Mouse (Mus musculus) common myeloid progenitor, adult 5-6 weeks (primary cell): ENCODE measurements around the gene Wipf2. TPM values are rescaled to one million over a fixed set of nuclear protein-coding genes. Genes with fewer than 3 reads are reported as not detected.
"Not testable (repeated sequence)": the region's sequence is repeated elsewhere in the genome, so short reads cannot be mapped to it uniquely, and the experiment has no call there.

Source experiments
- ATAC-seq: replicated peaks from 2 replicates; pipeline ENCODE4 v1.8.0; 2016; ENCODE audit warnings: low read depth, mild to moderate bottlenecking, moderate TSS enrichment, inconsistent platforms; ENCODE audit not compliant: poor library complexity, severe bottlenecking
- total RNA-seq: library from RNA; stranded (forward); fragments of 200-1000, 187-1606 nt; gene quantifications from 2 replicates; pipeline ENCODE4 v1.2.3, GENCODE M21; 2017

Gene Wipf2
- total RNA-seq, 1 experiment from 2014 or later, result 6.4 TPM

DNA sequence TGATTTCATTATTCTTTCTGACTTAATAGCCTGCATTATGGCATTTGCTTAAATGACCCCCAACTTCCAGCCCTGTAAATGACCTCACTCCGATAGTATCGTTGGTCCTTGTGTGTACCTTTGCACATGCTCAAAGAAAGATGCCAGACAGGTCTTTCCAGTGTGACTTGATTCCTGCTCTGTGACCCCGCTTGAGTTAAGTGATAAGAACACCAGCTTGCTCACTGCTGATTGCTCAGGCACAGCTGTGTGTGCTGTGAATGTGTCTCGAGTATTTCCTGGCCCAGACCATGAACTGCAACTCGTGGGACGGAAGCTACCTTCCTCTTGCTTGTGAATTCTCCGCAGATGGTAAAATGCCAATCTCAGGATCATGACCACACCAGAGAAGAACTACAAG, 41.6 kb downstream of the Wipf2 start:
- no peak for ATAC-seq

DNA sequence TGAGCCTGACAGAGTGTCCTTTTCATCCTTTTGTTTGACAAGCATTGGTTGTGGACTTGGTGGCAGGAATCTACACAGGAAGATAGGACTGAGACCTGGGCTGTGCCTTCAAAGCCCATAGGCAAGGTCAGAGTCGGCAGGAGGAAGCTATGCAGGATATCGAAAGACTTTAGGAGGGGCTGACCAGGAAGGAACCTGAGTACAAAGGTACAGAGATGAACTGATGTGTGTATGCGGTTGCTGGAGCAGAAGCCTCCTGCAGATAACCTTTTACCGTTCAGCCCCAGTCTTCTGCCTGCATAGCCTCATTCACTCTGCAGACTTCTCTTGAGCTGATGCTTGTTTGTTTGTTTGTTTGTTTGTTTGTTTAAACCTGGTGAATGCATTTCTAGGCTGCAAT, 42.1 kb downstream of the Wipf2 start:
- ATAC-seq, result no peak

DNA sequence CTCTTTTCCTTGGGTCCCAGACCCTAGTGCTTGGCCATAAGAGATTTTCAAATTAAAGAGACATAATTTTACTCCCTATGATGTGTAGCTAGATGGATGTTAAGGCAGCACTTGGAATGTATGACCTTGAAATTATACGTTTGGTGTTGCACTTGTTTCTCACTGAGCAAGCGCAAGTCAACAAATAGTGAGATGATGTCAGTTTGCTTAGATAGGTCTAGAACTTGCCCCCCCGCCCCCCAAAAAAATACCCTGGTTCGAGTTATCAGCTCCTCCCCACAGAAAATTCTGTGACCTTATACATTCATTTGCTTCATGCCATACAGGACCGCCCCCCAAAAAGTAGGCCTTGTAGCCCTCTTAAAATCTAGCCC, 43.6 kb downstream of the Wipf2 start:
- ATAC-seq, result no peak

DNA sequence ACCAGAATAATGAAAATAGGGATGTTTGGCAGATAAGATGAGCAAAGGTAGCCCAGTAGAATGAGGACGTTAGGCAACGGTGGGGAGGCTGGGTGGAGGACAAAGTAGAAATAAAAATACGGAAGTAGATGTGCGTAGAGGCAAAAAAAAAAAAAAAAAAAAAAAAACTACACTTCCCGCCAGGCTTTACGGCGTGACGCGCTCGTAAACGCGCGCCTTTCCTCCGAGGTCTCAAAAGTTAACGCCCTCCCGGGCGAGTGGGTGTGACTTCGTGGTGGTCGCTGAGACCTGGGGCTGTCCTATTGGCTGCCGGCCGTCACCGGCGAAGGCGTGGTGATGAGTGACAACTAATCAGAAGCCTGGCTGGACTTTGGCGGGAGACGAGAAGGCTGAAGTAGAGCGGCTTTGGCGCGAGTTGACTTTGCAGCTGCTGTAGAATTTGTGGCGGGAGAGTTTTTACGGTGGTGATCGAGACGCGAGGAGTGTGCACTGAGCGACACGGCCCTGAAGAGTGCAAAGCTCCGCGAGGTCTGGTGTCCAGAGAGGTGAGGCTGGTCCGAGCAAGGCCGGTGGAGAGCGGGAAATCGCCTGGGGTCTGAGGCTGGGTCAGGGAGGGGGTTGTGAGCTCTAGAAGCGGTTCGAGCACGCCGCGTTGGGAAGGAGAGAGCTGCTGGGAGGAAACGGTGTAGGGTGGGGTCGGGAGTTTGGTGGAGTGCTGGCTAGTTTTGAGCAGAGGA, 44.2 kb downstream of the Wipf2 start, which contains the start of gene Cdc6:
Gene Cdc6 (plus strand): TSS at position 365 of the 737 bp plus-strand sequence.
- ATAC-seq, result peak; percentile 89

DNA sequence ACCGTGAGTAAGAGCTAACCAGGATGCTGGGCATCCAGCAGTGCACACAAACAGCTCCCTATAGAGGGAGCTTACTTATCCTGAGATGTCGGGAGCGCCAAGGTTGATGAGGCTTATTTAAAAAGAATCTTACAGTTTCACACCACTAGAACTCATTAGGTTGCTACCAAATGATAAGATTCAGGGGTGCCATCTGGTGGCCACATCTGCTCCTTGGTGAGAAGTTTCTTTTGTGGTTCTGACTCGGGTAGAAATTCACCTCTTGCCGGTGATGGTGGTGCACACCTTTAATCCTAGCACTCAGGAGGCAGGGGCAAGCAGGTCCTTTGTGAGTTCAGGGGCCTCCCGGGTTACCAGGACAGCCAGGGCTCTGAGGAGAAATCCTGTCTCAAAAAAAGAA, 46.2 kb downstream of the Wipf2 start:
- ATAC-seq, result peak; percentile 20

DNA sequence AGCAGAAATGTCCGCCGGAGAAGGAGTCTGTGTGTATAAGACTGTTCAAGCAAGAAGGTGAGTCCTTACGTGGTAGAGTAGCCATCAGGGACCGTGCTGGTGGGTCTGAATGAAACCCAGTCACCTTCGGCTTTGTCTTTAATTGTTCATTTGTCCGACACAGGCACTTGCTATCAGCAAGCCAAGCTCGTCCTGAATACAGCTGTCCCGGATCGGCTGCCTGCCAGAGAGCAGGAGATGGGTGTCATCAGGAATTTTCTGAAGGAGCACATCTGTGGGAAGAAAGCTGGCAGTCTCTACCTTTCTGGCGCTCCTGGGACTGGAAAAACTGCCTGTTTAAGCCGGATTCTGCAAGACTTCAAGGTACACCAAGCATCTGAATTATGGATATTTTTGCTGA, 47.0 kb downstream of the Wipf2 start:
- ATAC-seq, result no peak

DNA sequence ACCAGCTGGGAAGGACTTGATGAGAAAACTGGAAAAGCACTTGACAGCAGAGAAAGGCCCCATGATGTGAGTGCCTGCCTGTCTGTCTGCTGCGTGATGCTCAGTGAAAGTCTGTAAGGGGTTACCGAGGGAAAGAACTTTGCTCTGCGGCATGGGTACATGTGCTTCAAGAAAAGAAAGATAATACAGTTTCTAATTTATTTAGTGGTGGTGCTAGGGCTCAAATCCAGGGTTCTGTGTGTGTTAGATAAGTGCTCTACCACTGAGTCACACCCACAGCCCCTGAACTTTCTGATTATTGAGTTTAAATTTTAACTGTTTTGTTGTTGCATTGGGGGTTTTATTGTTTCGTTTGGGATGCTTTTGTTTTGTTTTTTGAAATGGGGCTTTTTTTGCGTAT, 48.1 kb downstream of the Wipf2 start:
- no peak; the same call in 1 of the 2 replicates for ATAC-seq

DNA sequence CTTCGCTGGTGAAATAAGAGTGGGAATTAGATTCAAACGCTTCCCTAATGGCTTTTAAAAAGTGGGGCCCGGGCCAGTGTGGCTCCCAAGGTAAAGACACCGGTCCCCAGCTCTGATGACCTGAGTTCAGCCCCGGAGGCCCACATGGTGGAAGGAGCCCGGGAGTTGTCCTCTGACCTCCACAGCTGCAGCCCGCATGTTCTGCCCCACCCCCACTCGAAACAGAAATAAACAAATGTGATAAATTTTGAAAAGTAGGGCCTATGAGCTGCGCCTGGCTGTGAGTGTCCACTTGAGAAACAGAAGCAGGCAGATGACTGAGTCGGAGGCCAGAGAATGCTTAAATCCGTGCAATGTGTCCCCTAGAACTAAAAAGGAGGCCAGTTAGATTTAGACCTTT, 50.8 kb downstream of the Wipf2 start:
- no peak for ATAC-seq

DNA sequence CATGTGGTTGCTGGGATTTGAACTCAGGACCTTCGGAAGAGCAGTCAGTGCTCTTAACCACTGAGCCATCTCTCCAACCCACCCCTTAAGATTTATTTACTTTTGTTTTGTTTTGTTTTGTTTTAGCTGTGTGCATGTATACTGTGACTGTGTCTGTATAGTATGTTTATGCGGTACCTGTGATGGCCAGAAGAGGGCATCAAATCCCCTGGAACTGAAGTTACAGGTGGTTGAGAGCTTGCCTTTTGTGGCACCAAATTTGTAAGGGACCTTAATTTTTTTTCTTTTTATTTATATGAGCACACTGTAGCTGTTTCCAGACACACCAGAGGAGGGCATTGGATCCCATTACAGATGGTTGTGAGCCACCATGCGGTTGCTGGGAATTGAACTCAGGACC, 52.9 kb downstream of the Wipf2 start:
- not testable (repeated sequence) for ATAC-seq

DNA sequence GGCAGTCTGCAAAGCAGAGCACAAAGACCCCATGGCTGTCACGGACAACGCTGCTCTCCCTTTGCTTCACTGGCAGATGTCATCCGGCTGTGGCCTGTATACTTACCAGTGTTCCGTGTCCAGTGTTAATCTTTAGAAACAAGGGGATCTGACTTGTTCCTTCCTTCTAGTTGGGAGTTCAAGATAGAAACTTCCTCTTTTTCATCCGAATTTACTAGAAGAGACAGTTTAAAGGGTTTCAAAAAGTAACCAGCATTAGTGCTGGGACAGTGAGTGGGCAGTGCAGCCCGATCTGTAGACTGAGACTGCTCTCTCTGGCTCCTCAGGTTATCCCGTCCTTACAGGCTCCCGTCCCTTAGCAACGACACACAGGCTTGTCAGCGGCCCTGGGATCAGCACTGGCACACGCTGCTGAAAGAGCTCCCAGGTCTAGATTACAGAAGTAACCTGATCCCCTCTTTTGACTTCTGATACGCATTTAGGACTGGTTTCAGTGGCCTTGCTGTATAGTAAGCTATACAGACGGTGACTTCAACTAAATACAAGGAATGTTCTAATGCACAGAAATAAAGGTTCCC, 54.1 kb downstream of the Wipf2 start:
- peak; percentile 39 for ATAC-seq

DNA sequence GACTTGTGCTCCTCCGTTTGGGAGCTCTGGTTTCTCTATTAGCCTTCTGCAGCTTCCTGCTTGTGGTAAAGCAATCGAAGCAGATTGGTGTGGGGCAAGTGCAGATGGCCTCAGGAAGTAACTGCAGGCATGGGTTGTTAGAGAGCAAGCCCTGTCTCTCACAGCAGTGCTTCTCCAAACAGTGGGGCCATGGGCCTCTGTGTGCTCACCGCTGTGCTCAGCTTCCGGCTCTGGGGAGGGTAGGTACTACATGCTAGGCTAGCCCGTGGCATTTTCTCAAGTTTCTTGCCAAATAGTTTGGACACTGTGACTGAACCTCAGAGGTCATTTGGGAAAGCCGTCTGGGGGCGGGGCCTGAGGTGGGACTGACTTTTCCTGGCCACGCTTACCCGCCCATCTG, 54.8 kb downstream of the Wipf2 start:
- ATAC-seq, result peak; percentile 89

DNA sequence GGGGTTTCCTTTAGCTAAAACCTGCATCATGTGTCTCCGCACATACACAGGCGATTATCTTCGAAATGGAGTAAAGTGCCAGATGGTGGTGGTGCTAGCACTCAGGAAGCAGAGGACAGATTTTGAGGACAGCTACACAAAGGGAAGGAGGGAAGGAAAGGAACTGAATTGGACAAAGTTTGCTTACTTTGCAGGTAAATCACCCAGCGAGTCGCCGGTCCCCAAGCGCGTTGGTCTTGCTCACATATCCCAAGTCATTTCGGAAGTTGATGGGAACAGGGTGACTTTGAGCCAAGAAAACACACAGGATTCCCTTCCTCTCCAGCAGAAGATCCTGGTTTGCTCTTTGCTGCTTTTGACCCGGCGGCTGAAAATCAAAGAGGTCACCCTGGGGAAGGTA, 55.6 kb downstream of the Wipf2 start:
- ATAC-seq, result no peak

DNA sequence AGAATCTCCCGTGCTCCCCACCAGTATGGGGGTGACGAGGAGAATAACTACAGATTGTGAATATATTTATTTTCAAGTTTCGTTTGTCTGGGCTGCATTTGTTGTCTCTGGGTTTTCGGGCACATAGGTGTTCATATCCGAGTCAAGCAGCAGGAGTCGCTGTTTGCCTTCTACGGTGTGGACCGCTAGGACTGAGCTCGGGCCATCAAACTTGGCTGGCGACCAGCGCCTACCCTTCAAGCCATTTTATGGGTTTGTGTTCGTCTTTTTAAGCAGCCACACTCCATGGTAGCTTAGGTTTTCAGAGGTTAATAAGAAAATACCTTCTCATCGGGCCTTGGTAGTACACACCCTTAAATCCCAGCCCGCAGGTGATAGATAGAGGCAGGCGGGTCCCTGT, 58.4 kb downstream of the Wipf2 start:
- ATAC-seq, result not testable (repeated sequence)

DNA sequence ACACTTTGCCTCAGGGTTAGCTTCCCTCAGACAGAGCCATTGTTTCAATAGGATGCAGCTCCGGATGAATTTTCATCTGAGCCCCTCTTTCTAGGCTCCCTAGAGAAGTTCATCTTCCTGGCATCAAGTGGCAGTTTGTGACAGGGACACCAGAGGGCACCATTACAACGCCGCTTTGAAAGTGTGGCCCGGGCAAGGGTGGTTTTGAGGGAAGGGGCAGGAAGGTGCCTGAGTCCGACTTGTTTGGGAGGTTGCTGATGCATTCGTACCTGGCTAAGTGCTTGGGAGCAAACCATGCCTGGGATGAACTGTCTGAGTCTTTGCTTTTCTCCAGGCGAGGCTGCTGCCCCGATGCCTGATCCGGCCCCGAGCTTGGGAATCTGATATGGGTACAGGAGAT, 58.9 kb downstream of the Wipf2 start:
- ATAC-seq, result not testable (repeated sequence)

DNA sequence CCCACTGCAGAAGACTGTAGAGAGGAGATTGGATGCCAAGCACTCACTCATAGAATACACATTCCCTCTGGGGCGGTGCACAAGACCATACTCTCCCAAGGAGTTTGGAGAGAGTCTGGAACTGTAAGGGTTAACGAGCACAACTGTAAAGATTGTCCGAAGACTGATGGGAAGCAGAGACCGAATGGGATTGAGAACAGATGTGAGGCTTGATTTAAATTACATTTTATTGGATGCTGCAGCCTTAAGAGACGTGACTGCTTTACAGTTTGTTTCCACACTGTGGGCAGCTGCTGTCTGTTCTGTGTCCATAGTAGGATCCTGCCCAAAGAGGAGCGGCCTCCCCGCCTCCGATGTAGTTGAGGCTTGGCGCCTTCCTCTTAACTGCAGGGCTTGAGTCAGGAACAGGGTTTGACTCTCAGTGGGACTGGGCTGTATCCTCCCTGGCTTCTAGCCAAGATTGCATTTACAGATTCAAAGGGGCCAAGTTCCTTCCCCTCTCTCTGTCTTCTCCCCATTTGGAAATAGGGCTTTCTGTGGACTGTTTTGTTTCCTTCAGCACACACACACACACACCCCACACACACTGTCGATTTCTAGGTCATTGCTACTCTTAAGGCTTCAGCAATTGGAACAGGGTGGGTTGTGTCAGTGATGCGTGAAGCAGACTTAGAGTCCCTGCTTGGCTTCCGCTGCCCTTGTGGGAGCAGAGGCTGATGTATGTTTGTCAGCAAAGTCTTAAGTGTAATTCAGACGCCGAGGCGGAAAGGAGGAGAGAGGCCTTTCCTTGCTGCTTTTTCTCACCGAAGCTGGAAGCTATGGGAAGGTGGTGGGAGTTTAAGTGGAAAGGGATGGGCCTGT, 59.6 kb downstream of the Wipf2 start:
- not testable (repeated sequence) for ATAC-seq

DNA sequence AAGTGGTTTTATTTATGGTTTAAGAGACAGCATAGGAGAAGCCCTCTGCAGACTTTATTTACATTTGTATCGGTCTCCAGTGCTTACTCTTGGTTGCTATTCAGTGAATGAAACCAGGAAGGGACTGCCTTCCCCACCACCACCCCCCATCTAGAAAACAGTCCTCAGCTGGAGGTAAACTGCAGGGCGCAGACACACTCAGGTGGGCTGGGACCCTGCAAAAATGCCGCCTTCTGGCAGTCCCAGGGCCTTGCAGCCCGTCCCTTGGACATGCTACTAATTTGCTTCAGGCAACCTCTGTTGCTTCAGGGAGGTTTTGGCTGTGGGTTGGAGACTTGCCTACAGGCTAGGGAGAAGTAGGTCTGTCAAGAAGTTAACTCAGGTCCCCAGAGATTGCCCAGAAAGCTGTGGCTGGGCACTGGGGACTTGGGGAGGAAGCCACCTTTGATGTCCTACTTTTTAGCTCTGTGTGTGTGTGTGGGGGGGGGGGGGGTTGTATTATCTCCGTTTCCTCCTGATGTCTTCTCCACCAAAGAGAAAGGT, 61.3 kb downstream of the Wipf2 start:
- no peak for ATAC-seq

DNA sequence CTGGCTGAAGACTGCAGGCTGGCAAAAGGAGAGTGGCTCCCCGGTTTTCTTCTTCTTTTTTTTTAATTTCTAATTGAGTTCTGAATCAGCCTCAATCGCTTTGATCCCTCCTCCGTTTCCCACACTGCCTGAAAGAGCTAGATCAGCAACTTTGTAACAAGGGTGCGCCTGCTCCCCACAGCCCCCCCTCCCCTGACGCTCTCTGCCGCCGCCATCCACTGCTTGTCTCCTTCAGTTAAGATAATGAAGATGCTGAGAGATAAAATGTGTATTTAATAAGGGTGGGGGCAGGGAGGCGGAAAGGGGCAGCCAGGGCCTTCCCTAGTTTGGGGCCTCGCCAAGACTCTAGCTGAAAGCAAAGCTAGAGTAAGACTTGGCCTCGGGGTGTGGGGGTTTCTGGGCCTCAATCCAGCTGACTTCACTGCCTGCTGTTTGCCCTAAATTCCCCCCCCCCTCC, 61.9 kb downstream of the Wipf2 start:
- ATAC-seq, result no peak

DNA sequence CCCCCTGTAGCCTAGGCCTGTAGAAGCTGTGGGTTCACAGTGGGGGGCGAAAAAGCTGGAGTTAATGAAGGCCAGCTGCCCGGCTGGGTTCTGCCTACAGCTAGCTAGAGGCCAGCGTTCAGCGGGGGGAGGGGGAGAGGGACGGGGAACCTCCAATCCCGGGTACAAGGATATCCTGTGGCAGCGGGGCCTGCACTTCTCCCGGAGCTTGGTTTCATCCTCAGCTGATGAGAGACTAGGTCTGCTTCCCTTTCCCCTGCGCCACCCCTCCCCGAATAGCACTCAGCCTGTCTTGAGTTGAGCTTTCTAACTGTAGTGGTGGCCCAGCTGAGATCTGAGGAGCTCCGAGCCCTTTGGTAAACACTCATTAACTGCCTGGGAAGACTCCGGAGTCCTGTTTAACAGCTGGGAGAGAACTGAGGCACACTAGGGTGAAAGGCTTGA, 62.5 kb downstream of the Wipf2 start:
- 0 out of 2 replicates have a peak, but pooled peaks have one; percentile 21 for ATAC-seq

DNA sequence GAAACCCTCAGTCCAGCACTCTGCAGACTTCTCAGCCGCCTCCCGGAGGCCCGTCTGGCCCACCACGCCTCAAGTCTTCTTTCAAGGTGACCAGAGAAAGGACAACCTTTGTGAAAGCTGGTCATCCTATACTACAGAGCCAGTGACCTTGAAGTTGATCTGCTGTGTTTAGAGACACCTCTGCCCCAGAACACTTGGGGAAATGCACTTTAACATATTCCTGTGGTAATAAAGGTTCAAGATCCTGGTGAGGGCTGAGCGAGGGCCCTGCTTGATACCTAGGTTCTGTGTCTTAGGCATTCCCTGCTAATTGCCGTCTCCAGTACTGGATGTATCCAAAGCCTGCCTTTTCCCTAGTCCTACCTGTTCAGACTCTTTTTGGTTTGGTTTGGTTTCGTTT, 63.1 kb downstream of the Wipf2 start:
- no peak for ATAC-seq

DNA sequence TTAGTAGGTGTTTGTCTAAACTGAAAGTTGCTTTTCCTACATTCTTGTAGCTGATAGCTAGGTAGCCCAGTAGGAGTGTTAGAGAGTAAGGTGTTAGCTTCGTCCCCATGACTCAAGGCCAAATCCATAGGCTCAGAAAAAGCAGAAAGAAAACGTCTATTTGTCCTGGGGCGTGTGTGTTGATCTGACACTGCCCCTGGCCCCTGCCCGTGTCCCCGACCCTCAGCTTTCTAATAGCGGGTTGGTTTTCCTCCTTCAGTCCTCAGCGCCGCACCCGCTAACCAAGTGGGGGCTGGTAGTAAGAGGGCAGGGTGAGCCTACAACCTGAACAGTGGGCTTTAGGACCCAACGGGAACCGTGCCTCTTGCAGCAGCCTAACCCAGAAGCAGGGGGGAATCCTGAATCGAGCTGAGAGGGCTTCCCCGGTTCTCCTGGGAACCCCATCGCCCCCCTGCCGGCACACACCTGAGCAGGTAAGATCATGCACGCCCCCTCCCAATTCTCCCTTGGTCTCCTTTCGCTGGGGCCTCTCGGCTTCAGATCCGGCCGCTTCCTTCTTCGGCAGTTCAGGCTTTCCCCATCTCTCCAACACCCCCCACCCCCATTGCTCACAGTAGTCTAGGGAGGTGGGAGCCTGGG, 64.1 kb downstream of the Wipf2 start, which contains the start of gene Rara:
Gene Rara (plus strand): TSS at position 381 of the 639 bp plus-strand sequence.
- ATAC-seq, result no peak
